ENCODE assay signal across 8 mouse cellular contexts in genomic region chr5:135149053-135149819, GRCm38 (mm10). TPM values are rescaled to one million over a fixed set of nuclear protein-coding genes. Genes with fewer than 3 reads are reported as not detected.
DNase-seq lines count a peak whose midpoint lies in the region; ATAC-seq and TF ChIP-seq lines count a peak whose summit lies in the region.

Gene Tbl2 (plus strand): TSS chr5:135149657.

- no peak for TF ChIP-seq EP300 in MEL (IDR thresholded peaks at IDR 0.05; ENCODE audit: low read depth in 1 of 2, low read length in 2 of 2)

- peak within 1 kb of the TSS; percentile 91 for H3K9ac ChIP-seq in MEL (ENCODE audit: control insufficient read depth, low read depth, low read length, poor library complexity, severe bottlenecking)
- H3K9ac ChIP-seq in forebrain, postnatal 0 days, result peak within 1 kb of the TSS; percentile 64
- H3K9ac ChIP-seq in lung, embryonic 15.5 days, result peak within 1 kb of the TSS; percentile 83

- H3K4me3 ChIP-seq in MEL (ENCODE audit: control insufficient read depth in 1 of 2, insufficient read depth in 1 of 2, low read depth in 2 of 2, low read length in 2 of 2), result peak within 1 kb of the TSS; percentile 92 to 96
- peak within 1 kb of the TSS; percentile 77 for H3K4me3 ChIP-seq in cerebellum, adult 2 months (replicated peaks; ENCODE audit: insufficient read depth, low read depth, low read length)
- H3K4me3 ChIP-seq in forebrain, postnatal 0 days (ENCODE audit: low read depth, low read length), result peak within 1 kb of the TSS; percentile 68
- peak within 1 kb of the TSS; percentile 73 for H3K4me3 ChIP-seq in lung, embryonic 15.5 days

- peak within 1 kb of the TSS; percentile 83 for H3K27ac ChIP-seq in MEL (ENCODE audit: control insufficient read depth, low read depth, low read length)
- peak within 1 kb of the TSS; percentile 43 for H3K27ac ChIP-seq in cerebellum, adult 2 months (ENCODE audit: insufficient read depth, low read length)
- peak within 1 kb of the TSS; percentile 75 for H3K27ac ChIP-seq in forebrain, postnatal 0 days (ENCODE audit: low read depth, low read length)
- H3K27ac ChIP-seq in lung, embryonic 15.5 days, result peak within 1 kb of the TSS; percentile 97

- H3K9me3 ChIP-seq in MEL (replicated peaks; ENCODE audit: insufficient read depth, low read length), result no peaks in the 10 kb centered on the region
- H3K9me3 ChIP-seq in forebrain, postnatal 0 days (ENCODE audit: low read length), result no peaks in the 10 kb centered on the region
- H3K9me3 ChIP-seq in lung, embryonic 15.5 days, result no peaks in the 10 kb centered on the region

- H3K79me2 ChIP-seq in MEL (ENCODE audit: control insufficient read depth, insufficient read depth, low read length, poor library complexity), result peaks cover 12% of the 10 kb centered on the region

- H3K27me3 ChIP-seq in MEL (ENCODE audit: control insufficient read depth in 1 of 2, insufficient read depth in 2 of 2, low read length in 2 of 2), result no peaks in the 10 kb centered on the region
- H3K27me3 ChIP-seq in cerebellum, adult 2 months (ENCODE audit: control insufficient read depth, insufficient read depth, low read length), result no peaks in the 10 kb centered on the region
- H3K27me3 ChIP-seq in forebrain, postnatal 0 days (ENCODE audit: insufficient read depth, low read length), result no peaks in the 10 kb centered on the region
- H3K27me3 ChIP-seq in lung, embryonic 15.5 days, result no peaks in the 10 kb centered on the region

- peak; percentile 87 to 88 for TF ChIP-seq POLR2A in MEL (IDR thresholded peaks at IDR 0.05; ENCODE audit: control insufficient read depth in 1 of 2, insufficient read depth in 1 of 2, low read depth in 1 of 2, low read length in 2 of 2, poor library complexity in 1 of 2)
- TF ChIP-seq POLR2A in cerebellum, adult 2 months (IDR thresholded peaks at IDR 0.05; ENCODE audit: borderline replicate concordance, insufficient read depth, low read length), result peak; percentile 87

- peaks cover 3 to 20% of the 10 kb centered on the region in 2 experiments for H3K4me1 ChIP-seq in MEL (ENCODE audit: control insufficient read depth in 1 of 2, insufficient read depth in 2 of 2, low read length in 2 of 2)
- H3K4me1 ChIP-seq in cerebellum, adult 2 months (ENCODE audit: control insufficient read depth, insufficient read depth, low read length), result no peaks in the 10 kb centered on the region
- 0 out of 2 replicates have a peak, but pooled peaks cover 2% of the 10 kb centered on the region for H3K4me1 ChIP-seq in forebrain, postnatal 0 days (ENCODE audit: insufficient read depth)
- peaks cover 14% of the 10 kb centered on the region for H3K4me1 ChIP-seq in lung, embryonic 15.5 days

- peak; percentile 96 for ATAC-seq in forebrain, postnatal 0 days
- peak; percentile 99 for ATAC-seq in lung, embryonic 15.5 days (ENCODE audit: borderline replicate concordance, extremely low read depth, low FRiP score, low TSS enrichment)

- peak within 1 kb of the TSS; percentile 81 for H3K4me2 ChIP-seq in forebrain, postnatal 0 days (ENCODE audit: low read depth)
- H3K4me2 ChIP-seq in lung, embryonic 15.5 days, result peak within 1 kb of the TSS; percentile 78

- no peak for TF ChIP-seq RAD21 in MEL (IDR thresholded peaks at IDR 0.05; ENCODE audit: low read depth, low read length)

- peak; percentile 99 for DNase-seq in MEL (ENCODE audit: low read depth, low spot score)
- DNase-seq in cerebellum, adult 2 months, result peak; percentile 98 to 99
- peak; percentile 97 for DNase-seq in forebrain, postnatal 0 days
- DNase-seq in heart, postnatal 4 days, result peak; percentile 99
- peak; percentile 97 to 98 for DNase-seq in layer of hippocampus, adult 8-10 months (ENCODE audit: low spot score in 2 of 2)
- peak; percentile 99 for DNase-seq in ovary, adult 18-20 months (ENCODE audit: low spot score)
- peak; percentile 100 for DNase-seq in thymus, postnatal 0 days (ENCODE audit: low spot score)

- H3K36me3 ChIP-seq in MEL (ENCODE audit: control insufficient read depth in 1 of 2, insufficient read depth in 2 of 2, low read length in 2 of 2), result peaks cover 2 to 17% of the 10 kb centered on the region in 2 experiments
- peaks cover 3% of the 10 kb centered on the region; the same call in 1 of the 2 replicates for H3K36me3 ChIP-seq in forebrain, postnatal 0 days (ENCODE audit: insufficient read depth)
- peaks cover 15% of the 10 kb centered on the region for H3K36me3 ChIP-seq in lung, embryonic 15.5 days

- TF ChIP-seq CTCF in MEL (IDR thresholded peaks at IDR 0.05 in 2 of 3, conservative IDR thresholded peaks at IDR 0.05 in 1 of 3; ENCODE audit: control insufficient read depth in 1 of 3, insufficient read depth in 1 of 3, low read depth in 2 of 3, low read length in 3 of 3, poor library complexity in 1 of 3, severe bottlenecking in 1 of 3), result no peak
- no peak for TF ChIP-seq CTCF in cerebellum, adult 2 months (IDR thresholded peaks at IDR 0.05; ENCODE audit: borderline replicate concordance, insufficient read depth, low read depth, low read length)
- peak; percentile 5; the same call in 1 of the 2 replicates for TF ChIP-seq CTCF in forebrain, postnatal 0 days (IDR thresholded peaks at IDR 0.05; ENCODE audit: low read depth)

- WGBS in cerebellum, adult 2 months, result under 1% methylated on average over 63 of the region's 63 CpGs
- WGBS in forebrain, postnatal 0 days, result under 1% methylated on average over 63 of the region's 63 CpGs
- WGBS in lung, embryonic 15.5 days, result under 1% methylated on average over 59 of the region's 63 CpGs

TF ChIP-seq in MEL, 35 proteins besides CTCF, POLR2A, EP300 and RAD21:
- no peak for TF ChIP-seq UBTF (IDR thresholded peaks at IDR 0.05; ENCODE audit: borderline replicate concordance, insufficient read depth, low read depth, low read length)
- TF ChIP-seq NELFE (IDR thresholded peaks at IDR 0.05; ENCODE audit: low read depth, low read length), result peak; percentile 76
- peak; percentile 93 for TF ChIP-seq MAX (IDR thresholded peaks at IDR 0.05; ENCODE audit: low read length)
- TF ChIP-seq MAZ (IDR thresholded peaks at IDR 0.05; ENCODE audit: low read depth, low read length), result 0 out of 2 replicates have a peak, but pooled peaks have one; percentile 55
- peak; percentile 98 for TF ChIP-seq BHLHE40 (IDR thresholded peaks at IDR 0.05; ENCODE audit: borderline replicate concordance, low read depth, low read length)
- no peak for TF ChIP-seq JUND (IDR thresholded peaks at IDR 0.05; ENCODE audit: low read depth, low read length)
- no peak; the same call in 1 of the 2 replicates for TF ChIP-seq ZMIZ1 (IDR thresholded peaks at IDR 0.05; ENCODE audit: low read depth, low read length)
- no peak for TF ChIP-seq TBP (IDR thresholded peaks at IDR 0.05; ENCODE audit: low read depth, low read length)
- TF ChIP-seq POLR2AphosphoS2 (IDR thresholded peaks at IDR 0.05; ENCODE audit: low read length), result peak; percentile 80; the same call in 1 of the 2 replicates
- peak; percentile 61; the same call in 1 of the 2 replicates for TF ChIP-seq ELF1 (IDR thresholded peaks at IDR 0.05; ENCODE audit: low read depth, low read length)
- peak; percentile 54 for TF ChIP-seq HCFC1 (IDR thresholded peaks at IDR 0.05; ENCODE audit: low read depth, low read length)
- TF ChIP-seq SIN3A (IDR thresholded peaks at IDR 0.05; ENCODE audit: low read length), result peak; percentile 82
- TF ChIP-seq ETS1 (IDR thresholded peaks at IDR 0.05; ENCODE audit: low read depth, low read length), result peak; percentile 11; the same call in 1 of the 2 replicates
- TF ChIP-seq KAT2A (conservative IDR thresholded peaks at IDR 0.05; ENCODE audit: low read depth, low read length), result no peak
- TF ChIP-seq E2F4 (IDR thresholded peaks at IDR 0.05; ENCODE audit: borderline replicate concordance, low read depth, low read length), result peak; percentile 51; the same call in 1 of the 2 replicates
- TF ChIP-seq MYC (IDR thresholded peaks at IDR 0.05; ENCODE audit: low read depth, low read length), result peak; percentile 75; the same call in 1 of the 2 replicates
- peak; percentile 31 to 68; a peak in 3 of 4 replicates for TF ChIP-seq USF2 (IDR thresholded peaks at IDR 0.05; ENCODE audit: borderline replicate concordance in 1 of 2, insufficient read depth in 1 of 2, low read depth in 1 of 2, low read length in 2 of 2)
- peak; percentile 47; the same call in 1 of the 2 replicates for TF ChIP-seq TCF12 (IDR thresholded peaks at IDR 0.05; ENCODE audit: low read depth, low read length)
- peak; percentile 86 for TF ChIP-seq MXI1 (IDR thresholded peaks at IDR 0.05; ENCODE audit: low read depth, low read length)
- peak; percentile 95 for TF ChIP-seq USF1 (IDR thresholded peaks at IDR 0.05; ENCODE audit: low read depth, low read length)
- no peak for TF ChIP-seq ZKSCAN1 (IDR thresholded peaks at IDR 0.05; ENCODE audit: low read depth, low read length)
TF ChIP-seq in MEL: peak in this region for 15.

RNA-seq across cellular contexts. Expression of gene Tbl2, which starts in this region (rescaled TPM):
- total RNA-seq in MEL (2012; rRNA removed), result 19.3 and 20.5 TPM in 2 replicates
- polyA plus RNA-seq in MEL (2012; ENCODE audit: insufficient read depth in 1 of 2, insufficient read length in 2 of 2, low read depth in 1 of 2, low replicate concordance in 2 of 2, missing spikeins in 1 of 2), result 10 to 100 TPM in 1 of 2 experiments, not detected in 1; 30.3 TPM
- polyA plus RNA-seq in cerebellum, adult 2 months (2012; rRNA removed), result 17.6 and 18.5 TPM in 2 replicates
- total RNA-seq in forebrain, postnatal 0 days (2014; rRNA removed), result 13.5 and 35.2 TPM in 2 replicates
- polyA plus RNA-seq in forebrain, postnatal 0 days (2015; fragmentation: Nextera tagmentation; extraction: Ambion mirVana), result 9.2 and 12.0 TPM in 2 replicates
- 10 to 100 TPM; 15.8 to 18.4 TPM for total RNA-seq in heart, postnatal 4 days (2021)
- total RNA-seq in layer of hippocampus, adult 8-10 months (2022), result 10 to 100 TPM; 25.4 to 34.4 (median 28.4) TPM
- 21.4 and 21.7 TPM in 2 replicates for polyA plus RNA-seq in lung, embryonic 15.5 days (2015; fragmentation: Nextera tagmentation; extraction: Ambion mirVana)
- polyA plus RNA-seq in thymus, postnatal 0 days (2015; fragmentation: Nextera tagmentation; extraction: Ambion mirVana), result 13.1 and 13.7 TPM in 2 replicates

Comparison
In these comparisons a context has a peak if more than half of its experiments do, and no peak if none do; other contexts are left out.
1. Peak in every context shown above with its lines: DNase-seq, ATAC-seq, H3K4me3 ChIP-seq and H3K27ac ChIP-seq.
2. H3K27ac ChIP-seq: peak in every context shown above with its lines; median percentile 97 in lung, embryonic 15.5 days; 83 in MEL; 75 in forebrain, postnatal 0 days; 43 in cerebellum, adult 2 months.